Mouse (Mus musculus): Measurements from ENCODE around the gene Gid4. TPM values are rescaled to one million over a fixed set of nuclear protein-coding genes. Genes with fewer than 3 reads are reported as not detected.

Gene Gid4
- polyA plus RNA-seq (2012; ENCODE audit: insufficient read depth, low replicate concordance): 7.1 and 18.8 TPM in 2 replicates

DNA sequence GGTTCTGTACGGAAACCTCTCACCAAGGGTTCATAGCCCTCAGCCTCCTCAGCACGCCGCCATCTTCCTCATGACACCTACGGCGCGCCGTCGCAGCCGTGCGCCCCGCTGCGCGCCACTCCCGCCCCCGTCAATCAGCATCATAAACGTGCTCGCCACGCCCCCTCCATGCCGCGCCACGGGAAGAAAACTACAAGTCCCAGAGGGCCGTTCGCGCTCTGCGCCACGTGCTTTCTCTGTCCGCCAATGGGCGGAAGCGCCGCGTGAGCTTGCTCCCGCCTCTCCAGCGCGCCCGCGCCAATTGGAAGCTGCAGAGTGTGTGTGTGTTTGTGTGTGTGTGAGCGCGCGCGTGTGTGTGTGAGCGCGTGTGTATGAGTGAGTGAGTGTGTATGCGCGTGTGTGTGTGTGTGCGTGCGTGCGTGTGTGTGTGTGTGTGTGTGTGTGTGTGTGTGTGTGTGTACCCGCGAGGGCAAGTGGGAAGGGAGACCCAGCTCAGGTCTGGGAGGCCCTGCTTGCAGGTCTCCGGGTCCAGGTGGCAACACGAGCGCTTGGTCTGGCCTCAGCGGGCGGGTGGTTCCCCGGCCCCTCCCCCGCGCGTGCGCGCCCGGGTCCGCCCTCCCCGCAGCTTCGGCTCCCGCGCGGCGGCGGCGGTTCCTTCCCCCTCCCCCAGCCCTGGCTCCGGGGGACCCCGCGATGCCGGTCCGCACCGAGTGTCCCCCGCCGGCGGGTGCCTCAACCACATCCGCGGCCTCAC lies at the start of gene Gid4:
Gene Gid4 (plus strand): TSS at position 183 of the 754 bp plus-strand sequence.
- H3K4me1 ChIP-seq: peaks cover 67% of the 10 kb centered on the region
- TF ChIP-seq FLI1 (IDR thresholded peaks at IDR 0.05; ENCODE audit: low read length) (no peak), GATA1 (IDR thresholded peaks at IDR 0.05; ENCODE audit: borderline replicate concordance, low read length) (no peak)
- no peaks in the 10 kb centered on the region for H3K27me3 ChIP-seq (replicated peaks)
- H3K4me3 ChIP-seq (replicated peaks): peak within 1 kb of the TSS; percentile 98
- peaks cover 9% of the 10 kb centered on the region for H3K36me3 ChIP-seq (replicated peaks; ENCODE audit: low read length)
- no peaks in the 10 kb centered on the region for H3K9me3 ChIP-seq

GRCm38 (mm10) chr11:60367256-60367655 lies 49.7 kb upstream of the Gid4 start:
- Histone ChIP-seq H3K27me3 (replicated peaks) (peaks cover 52% of the 10 kb centered on the region), H3K4me1 (peaks cover 43% of the 10 kb centered on the region), H3K4me3 (replicated peaks) (no peak overlapping the region), H3K36me3 (replicated peaks; ENCODE audit: low read length) (no peaks in the 10 kb centered on the region), H3K9me3 (no peaks in the 10 kb centered on the region)
- TF ChIP-seq GATA1 (IDR thresholded peaks at IDR 0.05; ENCODE audit: borderline replicate concordance, low read length): no peak
- TF ChIP-seq FLI1 (IDR thresholded peaks at IDR 0.05; ENCODE audit: low read length): no peak

- H3K9me3 ChIP-seq: no peaks in the 10 kb centered on the region
- peaks cover 42% of the 10 kb centered on the region for H3K27me3 ChIP-seq (replicated peaks)
- H3K4me3 ChIP-seq (replicated peaks): peak overlapping the region; percentile 19
- H3K36me3 ChIP-seq (replicated peaks; ENCODE audit: low read length): no peaks in the 10 kb centered on the region
- peaks cover 43% of the 10 kb centered on the region for H3K4me1 ChIP-seq
- TF ChIP-seq FLI1 (IDR thresholded peaks at IDR 0.05; ENCODE audit: low read length) (no peak), GATA1 (IDR thresholded peaks at IDR 0.05; ENCODE audit: borderline replicate concordance, low read length) (no peak)
These were observed 48.0 kb upstream of the Gid4 start for GRCm38 (mm10) chr11:60368909-60369308.

GRCm38 (mm10) chr11:60369448-60369847 lies 47.5 kb upstream of the Gid4 start:
- Histone ChIP-seq H3K4me1 (peaks cover 43% of the 10 kb centered on the region), H3K9me3 (no peaks in the 10 kb centered on the region), H3K36me3 (replicated peaks; ENCODE audit: low read length) (no peaks in the 10 kb centered on the region), H3K27me3 (replicated peaks) (peaks cover 38% of the 10 kb centered on the region), H3K4me3 (replicated peaks) (no peak overlapping the region)
- TF ChIP-seq FLI1 (IDR thresholded peaks at IDR 0.05; ENCODE audit: low read length) (no peak), GATA1 (IDR thresholded peaks at IDR 0.05; ENCODE audit: borderline replicate concordance, low read length) (no peak)

DNA sequence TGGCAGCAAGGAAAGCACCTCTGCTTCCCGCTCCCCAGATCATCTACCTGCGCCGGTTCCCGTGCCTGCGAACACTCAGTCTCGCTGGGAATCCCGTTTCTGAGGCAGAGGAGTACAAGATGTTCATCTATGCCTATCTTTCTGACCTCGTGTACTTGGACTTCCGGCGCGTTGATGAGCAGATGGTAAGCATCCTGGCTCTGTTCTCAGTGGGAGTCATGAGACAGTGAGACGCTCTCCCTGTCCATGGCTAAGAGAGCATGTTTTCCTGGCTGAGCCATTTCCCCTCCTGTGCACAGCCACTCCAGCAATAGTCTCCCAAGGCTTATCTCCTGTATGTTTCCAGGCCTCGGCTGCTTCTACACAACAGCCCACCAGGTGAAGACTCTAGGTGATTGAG lies 46.5 kb upstream of the Gid4 start:
- Histone ChIP-seq H3K9me3 (no peaks in the 10 kb centered on the region), H3K4me1 (peaks cover 43% of the 10 kb centered on the region), H3K4me3 (replicated peaks) (no peak overlapping the region), H3K27me3 (replicated peaks) (peaks cover 36% of the 10 kb centered on the region), H3K36me3 (replicated peaks; ENCODE audit: low read length) (no peaks in the 10 kb centered on the region)
- TF ChIP-seq GATA1 (IDR thresholded peaks at IDR 0.05; ENCODE audit: borderline replicate concordance, low read length): no peak
- no peak for TF ChIP-seq FLI1 (IDR thresholded peaks at IDR 0.05; ENCODE audit: low read length)

DNA sequence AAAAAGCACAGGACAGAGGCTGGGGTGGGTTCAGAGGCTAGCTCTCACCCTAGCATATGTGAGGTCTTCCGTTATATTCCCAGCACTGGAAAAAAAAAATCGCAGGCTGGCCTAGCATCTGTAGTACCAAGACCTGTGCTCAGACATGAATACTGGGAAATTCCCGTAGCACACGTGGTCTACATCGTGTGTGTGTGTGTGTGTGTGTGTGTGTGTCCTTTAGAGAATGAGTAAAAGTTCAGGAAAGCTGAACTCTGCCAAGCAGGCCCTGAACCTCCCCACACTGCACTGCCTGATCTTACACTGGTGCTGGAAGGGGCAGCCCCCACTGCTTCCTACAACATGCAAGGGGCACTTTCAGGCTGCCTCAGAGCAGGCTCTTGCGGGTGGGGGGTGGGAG lies 42.5 kb upstream of the Gid4 start:
- Histone ChIP-seq H3K36me3 (replicated peaks; ENCODE audit: low read length) (no peaks in the 10 kb centered on the region), H3K4me3 (replicated peaks) (no peak overlapping the region), H3K27me3 (replicated peaks) (peaks cover 33% of the 10 kb centered on the region), H3K4me1 (peaks cover 26% of the 10 kb centered on the region), H3K9me3 (no peaks in the 10 kb centered on the region)
- no peak for TF ChIP-seq GATA1 (IDR thresholded peaks at IDR 0.05; ENCODE audit: borderline replicate concordance, low read length)
- TF ChIP-seq FLI1 (IDR thresholded peaks at IDR 0.05; ENCODE audit: low read length): no peak

DNA sequence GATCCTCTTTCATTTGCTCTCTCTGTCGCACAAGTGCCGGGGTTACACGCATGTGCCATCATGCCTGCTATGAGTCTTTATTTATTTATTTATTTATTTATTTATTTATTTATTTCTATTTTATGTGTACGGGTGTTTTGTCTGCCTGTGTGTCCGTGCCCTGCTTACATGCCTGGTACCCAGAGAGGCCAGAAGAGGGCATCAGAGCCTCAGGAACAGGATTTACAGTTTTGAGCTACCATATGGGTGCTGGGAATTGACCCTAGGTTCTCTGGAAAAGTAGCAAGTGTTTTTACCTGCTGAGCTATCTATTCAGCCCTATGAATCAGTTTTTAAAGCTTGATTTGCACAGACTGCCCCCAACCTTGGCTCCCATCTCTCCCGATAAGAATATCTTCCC lies 33.4 kb upstream of the Gid4 start:
- TF ChIP-seq GATA1 (IDR thresholded peaks at IDR 0.05; ENCODE audit: borderline replicate concordance, low read length) (no peak), FLI1 (IDR thresholded peaks at IDR 0.05; ENCODE audit: low read length) (no peak)
- Histone ChIP-seq H3K9me3 (peaks cover 6% of the 10 kb centered on the region; the same call in 1 of the 2 replicates), H3K36me3 (replicated peaks; ENCODE audit: low read length) (no peaks in the 10 kb centered on the region), H3K4me3 (replicated peaks) (no peak overlapping the region), H3K27me3 (replicated peaks) (peaks cover 53% of the 10 kb centered on the region), H3K4me1 (peaks cover 15% of the 10 kb centered on the region; the same call in 1 of the 2 replicates)

DNA sequence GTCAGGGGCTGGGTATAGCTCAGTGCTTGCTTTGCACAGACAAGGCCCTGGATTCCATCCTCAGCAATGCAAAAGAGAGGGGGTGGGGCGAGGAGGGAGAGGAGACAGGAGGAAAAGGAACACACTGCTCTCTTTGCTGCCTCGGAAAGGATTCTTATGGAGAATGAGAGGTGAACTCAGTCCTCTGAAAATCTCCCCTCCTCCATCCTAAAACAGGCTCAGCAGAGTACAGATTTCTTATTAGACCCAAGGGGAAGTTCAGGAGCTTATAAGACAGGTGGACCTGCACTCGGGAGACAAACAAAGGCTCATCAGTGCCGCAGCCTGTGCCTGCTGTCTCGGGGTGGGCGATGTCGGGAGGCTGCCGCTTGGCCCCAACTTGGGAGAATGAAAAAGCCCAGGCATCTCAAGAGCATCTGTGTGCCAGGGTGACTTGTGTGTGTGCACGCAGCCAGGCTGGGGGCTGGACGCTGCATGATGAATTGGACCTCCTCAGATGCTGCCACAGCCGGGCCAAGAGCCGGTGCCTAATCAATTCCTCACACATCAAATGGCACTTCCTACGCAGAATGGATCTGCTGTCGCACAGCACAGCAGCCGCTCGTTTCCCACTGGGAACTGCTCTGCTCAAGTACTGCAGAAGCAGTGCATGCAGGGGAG lies 32.1 kb upstream of the Gid4 start:
- Histone ChIP-seq H3K36me3 (replicated peaks; ENCODE audit: low read length) (no peaks in the 10 kb centered on the region), H3K4me1 (peaks cover 15% of the 10 kb centered on the region; the same call in 1 of the 2 replicates), H3K9me3 (peaks cover 6% of the 10 kb centered on the region; the same call in 1 of the 2 replicates), H3K4me3 (replicated peaks) (no peak overlapping the region), H3K27me3 (replicated peaks) (peaks cover 65% of the 10 kb centered on the region)
- TF ChIP-seq GATA1 (IDR thresholded peaks at IDR 0.05; ENCODE audit: borderline replicate concordance, low read length) (no peak), FLI1 (IDR thresholded peaks at IDR 0.05; ENCODE audit: low read length) (no peak)

DNA sequence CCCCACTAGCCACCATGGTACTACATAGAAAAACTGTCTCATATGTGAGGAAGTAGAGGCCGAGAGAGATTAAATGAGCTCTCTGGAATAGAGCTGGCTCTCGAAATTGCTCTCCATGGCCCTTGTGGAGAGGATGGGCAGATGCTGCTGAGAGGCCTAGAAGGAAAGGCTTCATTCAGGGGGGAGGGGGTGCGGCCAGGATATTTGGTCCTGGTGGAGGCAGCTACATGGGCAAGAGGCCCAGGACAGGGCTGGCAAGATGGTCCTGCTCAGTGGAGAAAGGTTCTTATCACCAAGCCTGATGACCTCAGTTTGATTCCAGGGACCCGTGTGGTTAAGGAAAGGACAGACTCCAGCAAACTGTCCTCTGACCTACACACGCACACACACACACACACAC lies 31.0 kb upstream of the Gid4 start:
- Histone ChIP-seq H3K4me1 (peaks cover 16% of the 10 kb centered on the region), H3K9me3 (peaks cover 6% of the 10 kb centered on the region; the same call in 1 of the 2 replicates), H3K36me3 (replicated peaks; ENCODE audit: low read length) (no peaks in the 10 kb centered on the region), H3K27me3 (replicated peaks) (peaks cover 64% of the 10 kb centered on the region), H3K4me3 (replicated peaks) (no peak overlapping the region)
- TF ChIP-seq FLI1 (IDR thresholded peaks at IDR 0.05; ENCODE audit: low read length) (no peak), GATA1 (IDR thresholded peaks at IDR 0.05; ENCODE audit: borderline replicate concordance, low read length) (no peak)

DNA sequence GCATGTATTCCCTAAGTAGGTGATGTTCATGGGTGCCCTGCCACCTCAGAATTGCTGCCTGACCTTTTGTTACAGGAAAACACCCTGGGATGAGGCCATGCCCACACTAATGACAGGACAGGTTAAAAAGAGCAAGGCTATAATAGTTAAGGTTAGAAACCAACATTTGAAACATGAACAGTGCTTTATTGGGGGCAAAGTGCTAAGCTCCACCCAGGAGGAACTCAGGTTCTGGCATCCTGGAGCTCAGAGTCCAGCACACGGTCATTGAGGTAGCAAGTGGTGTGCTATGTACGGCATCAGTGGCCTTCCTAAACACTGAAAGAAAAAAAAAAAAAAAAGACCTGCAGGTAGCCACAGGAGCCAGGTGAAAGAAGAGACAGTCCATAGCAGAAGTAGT lies 29.0 kb upstream of the Gid4 start:
- TF ChIP-seq GATA1 (IDR thresholded peaks at IDR 0.05; ENCODE audit: borderline replicate concordance, low read length) (no peak), FLI1 (IDR thresholded peaks at IDR 0.05; ENCODE audit: low read length) (no peak)
- Histone ChIP-seq H3K36me3 (replicated peaks; ENCODE audit: low read length) (no peaks in the 10 kb centered on the region), H3K27me3 (replicated peaks) (peaks cover 59% of the 10 kb centered on the region), H3K4me1 (peaks cover 21% of the 10 kb centered on the region), H3K9me3 (peaks cover 6% of the 10 kb centered on the region; the same call in 1 of the 2 replicates), H3K4me3 (replicated peaks) (no peak overlapping the region)

Data from megakaryocyte, embryonic 14.5 days (primary cell).